8 mouse cellular contexts compared by ENCODE assay signal in genomic region chr12:86816702-86817610, GRCm38 (mm10).
DNase-seq lines count a peak whose midpoint lies in the region; ATAC-seq lines count a peak whose summit lies in the region.

No protein-coding gene starts in this region.

- intact Hi-C loops in heart, postnatal 10 days (cut with DNase I): loop anchor here (2.0 kb wide), 1 partner anchor 16 kb away; no protein-coding TSS in a partner anchor

- peak; percentile 66 to 77 for DNase-seq in lung, adult 18-20 months
- no peak for DNase-seq in lung, postnatal 25 days (ENCODE audit: low spot score)
- DNase-seq in heart, postnatal 10 days: peak; percentile 84 to 89
- no peak for DNase-seq in limb, embryonic 10.5 days (ENCODE audit: low spot score)
- DNase-seq in spleen, postnatal 10 days (ENCODE audit: low spot score in 2 of 2): no peak
- DNase-seq in frontal cortex, postnatal 10 days (ENCODE audit: low spot score in 2 of 2): no peak

- WGBS in limb, embryonic 10.5 days: 45% methylated on average over 11 of the region's 11 CpGs
- WGBS in neural tube, embryonic 15.5 days: 26% methylated on average over 11 of the region's 11 CpGs

- H3K9me3 ChIP-seq in limb, embryonic 10.5 days (replicated peaks): no peaks in the 10 kb centered on the region
- H3K9me3 ChIP-seq in neural tube, embryonic 15.5 days (replicated peaks): no peaks in the 10 kb centered on the region

- H3K4me2 ChIP-seq in neural tube, embryonic 15.5 days: 0 out of 2 replicates have a peak overlapping the region, but pooled peaks have one; percentile 27

- H3K27me3 ChIP-seq in limb, embryonic 10.5 days (ENCODE audit: low read depth, poor library complexity, severe bottlenecking): no peaks in the 10 kb centered on the region
- H3K27me3 ChIP-seq in neural tube, embryonic 15.5 days (replicated peaks): no peaks in the 10 kb centered on the region

- no peak overlapping the region for H3K9ac ChIP-seq in neural tube, embryonic 15.5 days (replicated peaks)

- H3K4me1 ChIP-seq in limb, embryonic 10.5 days: peaks cover 64% of the 10 kb centered on the region
- H3K4me1 ChIP-seq in neural tube, embryonic 15.5 days: peaks cover 60% of the 10 kb centered on the region

- H3K36me3 ChIP-seq in limb, embryonic 10.5 days: no peaks in the 10 kb centered on the region
- H3K36me3 ChIP-seq in neural tube, embryonic 15.5 days: no peaks in the 10 kb centered on the region

- peak overlapping the region; percentile 15 for H3K4me3 ChIP-seq in limb, embryonic 10.5 days
- H3K4me3 ChIP-seq in neural tube, embryonic 15.5 days (replicated peaks): no peak overlapping the region

- H3K27ac ChIP-seq in limb, embryonic 10.5 days: peak overlapping the region; percentile 88
- H3K27ac ChIP-seq in neural tube, embryonic 15.5 days (replicated peaks): peak overlapping the region; percentile 96

- ATAC-seq in erythroblast, adult 5-6 weeks (replicated peaks; ENCODE audit: low FRiP score, poor library complexity, severe bottlenecking): peak; percentile 28; the same call in 1 of the 2 replicates
- peak; percentile 12 for ATAC-seq in neural tube, embryonic 15.5 days (ENCODE audit: low FRiP score)

Comparison
In these comparisons a context has a peak if more than half of its experiments do, and no peak if none do; other contexts are left out.
1. DNase-seq: peak in lung, adult 18-20 months (2 of 2) and heart, postnatal 10 days (2 of 2); none in lung, postnatal 25 days (single experiment), limb, embryonic 10.5 days (single experiment), spleen, postnatal 10 days (0 of 2) and frontal cortex, postnatal 10 days (0 of 2).